Mouse (Mus musculus): Measurements from ENCODE around the gene Nemf. TPM values are rescaled to one million over a fixed set of nuclear protein-coding genes. Genes with fewer than 3 reads are reported as not detected.

Gene Nemf
- total RNA-seq, 2 experiments from 2014 or later, result 30.0 to 33.5 TPM

DNA sequence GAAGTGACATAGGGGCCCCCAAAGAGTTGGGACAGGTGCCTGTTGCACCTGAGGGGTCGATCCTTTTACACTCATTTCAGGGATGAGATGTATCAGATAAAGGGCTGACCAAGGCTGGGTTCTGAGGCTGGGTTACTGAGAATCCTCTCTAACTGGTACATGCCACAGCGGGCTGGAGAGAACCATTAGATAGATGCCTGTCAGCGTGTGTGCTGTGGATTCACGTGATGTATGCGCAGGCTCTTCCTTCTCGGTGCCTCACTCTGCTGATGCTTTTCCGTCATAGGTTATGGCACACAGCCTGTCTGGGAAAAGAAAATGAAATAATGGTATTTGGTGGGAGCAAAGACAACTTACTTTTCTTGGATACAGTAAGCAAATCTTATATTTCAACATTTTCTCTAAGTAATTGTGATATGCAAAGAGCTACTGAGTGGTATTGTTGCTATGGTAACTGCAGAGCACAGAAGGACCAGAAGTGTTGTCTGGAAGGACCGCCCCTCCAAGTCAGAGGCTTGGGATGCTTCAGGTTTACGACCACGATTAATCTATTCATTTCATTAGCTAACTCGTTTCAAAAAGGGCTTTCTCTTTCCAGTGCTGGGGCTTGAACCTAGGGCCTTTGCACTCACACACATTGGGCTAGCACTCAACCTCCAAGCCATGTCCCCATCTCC lies 88.9 kb downstream of the Nemf start:
- DNase-seq (ENCODE audit: low spot score in 2 of 2), result no peak

DNA sequence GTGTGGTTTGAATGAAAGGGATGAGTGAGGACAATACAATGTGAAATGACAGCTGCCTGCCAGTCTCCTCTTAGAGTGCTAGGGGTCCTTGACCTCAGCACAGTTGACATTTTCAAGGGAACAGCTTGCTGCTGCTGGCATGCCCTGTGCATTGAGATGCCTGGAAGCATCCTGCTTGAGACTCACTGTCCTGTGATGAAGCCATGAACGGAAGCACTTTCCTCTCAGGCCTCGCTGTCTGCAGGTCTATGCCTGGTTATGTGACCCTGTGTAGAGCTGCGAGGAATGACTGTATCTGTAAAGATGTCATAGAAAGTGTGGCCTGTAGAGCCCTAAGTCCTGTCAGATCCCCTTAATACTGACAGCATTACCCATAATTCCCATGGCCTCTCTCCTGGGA lies 91.9 kb downstream of the Nemf start:
- DNase-seq (ENCODE audit: low spot score in 2 of 2), result no peak

DNA sequence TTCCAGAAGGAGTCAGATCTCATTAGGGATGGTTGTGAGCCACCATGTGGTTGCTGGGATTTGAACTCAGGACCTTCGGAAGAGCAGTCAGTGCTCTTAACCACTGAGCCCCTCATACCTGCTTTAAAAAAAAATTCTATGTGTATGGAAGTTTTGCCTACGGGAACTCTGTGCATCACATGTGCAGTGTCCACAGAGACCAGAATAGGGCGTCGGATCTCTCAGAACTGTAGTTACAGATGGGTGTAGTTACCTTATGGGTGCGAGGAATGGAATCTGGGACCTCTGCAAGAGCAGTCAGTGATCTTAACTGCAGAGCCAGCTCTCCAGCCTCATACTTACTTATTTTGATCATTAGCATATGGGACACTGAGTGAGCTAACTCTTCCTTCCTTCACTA lies 94.7 kb downstream of the Nemf start:
- no peak for DNase-seq (ENCODE audit: low spot score in 2 of 2)

Small RNA genes lying within 50 kb of the gene (microRNA-seq; reads per million reads assigned to microRNA genes)
- gene Gm47299, result not detected
- gene Gm47305, result not detected

Other genes with a start within 250 kb of the Nemf start
- gene Rps29, start 198.0 kb downstream of the Nemf start, total RNA-seq (2021), result 1,000 to 10,000 TPM; 1,550 to 1,635 TPM
- gene Lrr1, start 188.4 kb downstream of the Nemf start, total RNA-seq (2021), result 1 to 10 TPM; 1.5 to 3.8 TPM
- 100 to 1,000 TPM; 310 to 322 TPM for gene Rpl36al, start 173.1 kb downstream of the Nemf start, total RNA-seq (2021)
- 10 to 100 TPM; 34.3 to 35.4 TPM for gene Mgat2, start 173.0 kb downstream of the Nemf start, total RNA-seq (2021)
- 1 to 10 TPM; 5.2 to 6.2 TPM for gene Gm49383, start 160.1 kb downstream of the Nemf start, total RNA-seq (2021)
- 1 to 10 TPM; 1.4 to 1.7 TPM for gene Dnaaf2, start 158.7 kb downstream of the Nemf start, total RNA-seq (2021)
- gene Gm49384, start 152.9 kb downstream of the Nemf start, total RNA-seq (2021), result 1 to 10 TPM; 5.3 to 6.2 TPM
- gene Pole2, start 129.0 kb downstream of the Nemf start, total RNA-seq (2021), result 1 to 10 TPM; 6.1 to 6.9 TPM
- gene Klhdc1, start 116.0 kb downstream of the Nemf start, total RNA-seq (2021), result 1 to 10 TPM; 7.1 to 8.7 TPM
- 10 to 100 TPM; 72.3 to 74.8 TPM for gene Klhdc2, start 60.5 kb downstream of the Nemf start, total RNA-seq (2021)
- 10 to 100 TPM; 72.6 to 77.6 TPM for gene Arf6, start 15.0 kb upstream of the Nemf start, total RNA-seq (2021)
- gene Gm9887, start 15.3 kb upstream of the Nemf start, total RNA-seq (2021), result under 1 TPM in 1 of 2 experiments, not detected in 1; 0.81 TPM
- gene Vcpkmt, start 225.9 kb upstream of the Nemf start, total RNA-seq (2021), result 1 to 10 TPM; 4.9 to 7.2 TPM